Mouse (Mus musculus): Measurements from ENCODE around the gene Wfs1. TPM values are rescaled to one million over a fixed set of nuclear protein-coding genes. Genes with fewer than 3 reads are reported as not detected.
"Not testable (repeated sequence)": the region's sequence is repeated elsewhere in the genome, so short reads cannot be mapped to it uniquely, and the experiment has no call there.

The Wfs1 gene
- polyA plus RNA-seq, 1 experiment from 2014 or later = 12.1 TPM

GRCm38 (mm10) chr5:36945102-36945701, 43.8 kb downstream of the Wfs1 start:
- Histone ChIP-seq H3K4me3 (replicated peaks) (no peak overlapping the region), H3K27ac (no peak overlapping the region), H3K27me3 (replicated peaks) (no peaks in the 10 kb centered on the region), H3K36me3 (no peaks in the 10 kb centered on the region), H3K9me3 (no peaks in the 10 kb centered on the region), H3K4me2 (replicated peaks) (no peak overlapping the region), H3K4me1 (replicated peaks) (no peaks in the 10 kb centered on the region), H3K9ac (no peak overlapping the region)
- no peak for ATAC-seq
- 42% methylated on average over 8 of the region's 8 CpGs for WGBS

GRCm38 (mm10) chr5:36944552-36944951, 44.5 kb downstream of the Wfs1 start:
- ATAC-seq = no peak
- WGBS = 59% methylated on average over 5 of the region's 5 CpGs
- Histone ChIP-seq H3K4me1 (replicated peaks) (no peaks in the 10 kb centered on the region), H3K9ac (no peak overlapping the region), H3K36me3 (no peaks in the 10 kb centered on the region), H3K27ac (no peak overlapping the region), H3K9me3 (no peaks in the 10 kb centered on the region), H3K27me3 (replicated peaks) (no peaks in the 10 kb centered on the region), H3K4me3 (replicated peaks) (no peak overlapping the region), H3K4me2 (replicated peaks) (no peak overlapping the region)

- 91% methylated on average over 2 of the region's 2 CpGs for WGBS
- no peak overlapping the region for H3K9ac ChIP-seq
- no peak overlapping the region for H3K4me2 ChIP-seq (replicated peaks)
- no peaks in the 10 kb centered on the region for H3K36me3 ChIP-seq
- no peak overlapping the region for H3K27ac ChIP-seq
- no peak for ATAC-seq
- no peaks in the 10 kb centered on the region for H3K9me3 ChIP-seq
- no peak overlapping the region for H3K4me3 ChIP-seq (replicated peaks)
- no peaks in the 10 kb centered on the region for H3K27me3 ChIP-seq (replicated peaks)
- no peaks in the 10 kb centered on the region for H3K4me1 ChIP-seq (replicated peaks)
These were observed 46.6 kb downstream of the Wfs1 start for GRCm38 (mm10) chr5:36942446-36942845.

- not testable (repeated sequence) for H3K4me2 ChIP-seq (replicated peaks); ATAC-seq; H3K27me3 ChIP-seq (replicated peaks); H3K4me1 ChIP-seq (replicated peaks); H3K4me3 ChIP-seq (replicated peaks); H3K9me3 ChIP-seq; H3K9ac ChIP-seq; H3K36me3 ChIP-seq; H3K27ac ChIP-seq
- WGBS = 69% methylated on average over 2 of the region's 2 CpGs
These were observed 50.0 kb downstream of the Wfs1 start for GRCm38 (mm10) chr5:36938991-36939390.

- H3K4me2 ChIP-seq (replicated peaks) = no peak overlapping the region
- no peak overlapping the region for H3K4me3 ChIP-seq (replicated peaks)
- no peaks in the 10 kb centered on the region for H3K9me3 ChIP-seq
- H3K27me3 ChIP-seq (replicated peaks) = no peaks in the 10 kb centered on the region
- no peaks in the 10 kb centered on the region for H3K36me3 ChIP-seq
- no peak for ATAC-seq
- H3K27ac ChIP-seq = no peak overlapping the region
- no peak overlapping the region for H3K9ac ChIP-seq
- WGBS = 91% methylated on average over 5 of the region's 5 CpGs
- H3K4me1 ChIP-seq (replicated peaks) = no peaks in the 10 kb centered on the region
These were observed 51.0 kb downstream of the Wfs1 start for GRCm38 (mm10) chr5:36938021-36938420.

GRCm38 (mm10) chr5:36936548-36936947, 52.5 kb downstream of the Wfs1 start:
- Histone ChIP-seq H3K4me1 (replicated peaks) (no peaks in the 10 kb centered on the region), H3K9me3 (no peaks in the 10 kb centered on the region), H3K4me2 (replicated peaks) (no peak overlapping the region), H3K9ac (no peak overlapping the region), H3K36me3 (no peaks in the 10 kb centered on the region), H3K4me3 (replicated peaks) (no peak overlapping the region), H3K27ac (no peak overlapping the region), H3K27me3 (replicated peaks) (no peaks in the 10 kb centered on the region)
- no peak for ATAC-seq
- WGBS = 63% methylated on average over 7 of the region's 7 CpGs

GRCm38 (mm10) chr5:36935486-36936473, 53.2 kb downstream of the Wfs1 start:
- Histone ChIP-seq H3K4me3 (replicated peaks) (no peak overlapping the region), H3K4me2 (replicated peaks) (no peak overlapping the region), H3K4me1 (replicated peaks) (no peaks in the 10 kb centered on the region), H3K36me3 (no peaks in the 10 kb centered on the region), H3K27me3 (replicated peaks) (no peaks in the 10 kb centered on the region), H3K9me3 (no peaks in the 10 kb centered on the region), H3K9ac (no peak overlapping the region), H3K27ac (no peak overlapping the region)
- no peak for ATAC-seq
- 67% methylated on average over 17 of the region's 17 CpGs for WGBS

- 64% methylated on average over 7 of the region's 8 CpGs for WGBS
- Histone ChIP-seq H3K9me3 (no peaks in the 10 kb centered on the region), H3K4me2 (replicated peaks) (no peak overlapping the region), H3K9ac (no peak overlapping the region), H3K36me3 (no peaks in the 10 kb centered on the region), H3K27me3 (replicated peaks) (no peaks in the 10 kb centered on the region), H3K4me3 (replicated peaks) (no peak overlapping the region), H3K4me1 (replicated peaks) (no peaks in the 10 kb centered on the region), H3K27ac (no peak overlapping the region)
- peak; percentile 78 for ATAC-seq
These were observed 55.6 kb downstream of the Wfs1 start for GRCm38 (mm10) chr5:36933383-36933782.

GRCm38 (mm10) chr5:36929376-36929775, 59.6 kb downstream of the Wfs1 start:
- Histone ChIP-seq H3K4me3 (replicated peaks) (no peak overlapping the region), H3K27ac (no peak overlapping the region), H3K27me3 (replicated peaks) (no peaks in the 10 kb centered on the region), H3K4me1 (replicated peaks) (no peaks in the 10 kb centered on the region), H3K9ac (no peak overlapping the region), H3K4me2 (replicated peaks) (no peak overlapping the region), H3K9me3 (no peaks in the 10 kb centered on the region), H3K36me3 (no peaks in the 10 kb centered on the region)
- WGBS = 68% methylated on average over 3 of the region's 3 CpGs
- ATAC-seq = no peak

- H3K27me3 ChIP-seq (replicated peaks) = no peaks in the 10 kb centered on the region
- H3K4me2 ChIP-seq (replicated peaks) = no peak overlapping the region
- no peak for ATAC-seq
- WGBS = 54% methylated on average over 4 of the region's 4 CpGs
- no peaks in the 10 kb centered on the region for H3K9me3 ChIP-seq
- no peak overlapping the region for H3K4me3 ChIP-seq (replicated peaks)
- H3K9ac ChIP-seq = no peak overlapping the region
- H3K4me1 ChIP-seq (replicated peaks) = no peaks in the 10 kb centered on the region
- H3K36me3 ChIP-seq = no peaks in the 10 kb centered on the region
- H3K27ac ChIP-seq = no peak overlapping the region
These were observed 60.3 kb downstream of the Wfs1 start for GRCm38 (mm10) chr5:36928701-36929100.

GRCm38 (mm10) chr5:36923826-36924700, 64.9 kb downstream of the Wfs1 start:
- H3K27me3 ChIP-seq (replicated peaks) = no peaks in the 10 kb centered on the region
- H3K27ac ChIP-seq = no peak overlapping the region
- H3K4me3 ChIP-seq (replicated peaks) = no peak overlapping the region
- no peaks in the 10 kb centered on the region for H3K36me3 ChIP-seq
- no peak for ATAC-seq
- no peak overlapping the region for H3K9ac ChIP-seq
- H3K9me3 ChIP-seq = no peaks in the 10 kb centered on the region
- no peak overlapping the region for H3K4me2 ChIP-seq (replicated peaks)
- 33% methylated on average over 11 of the region's 11 CpGs for WGBS
- H3K4me1 ChIP-seq (replicated peaks) = no peaks in the 10 kb centered on the region

- Histone ChIP-seq H3K4me2 (replicated peaks) (no peak overlapping the region), H3K27ac (no peak overlapping the region), H3K27me3 (replicated peaks) (no peaks in the 10 kb centered on the region), H3K9ac (no peak overlapping the region), H3K36me3 (no peaks in the 10 kb centered on the region), H3K9me3 (no peaks in the 10 kb centered on the region), H3K4me1 (replicated peaks) (no peaks in the 10 kb centered on the region), H3K4me3 (replicated peaks) (no peak overlapping the region)
- ATAC-seq = no peak
- 65% methylated on average over 10 of the region's 10 CpGs for WGBS
These were observed 66.2 kb downstream of the Wfs1 start for GRCm38 (mm10) chr5:36922811-36923210.
